Mouse (Mus musculus) heart, embryonic 16.5 days (tissue): ENCODE measurements around the gene Hck. TPM values are rescaled to one million over a fixed set of nuclear protein-coding genes. Genes with fewer than 3 reads are reported as not detected.

ENCODE experiments used
- ATAC-seq: fragments of 200-750 bp; cut with Nextera tagmentation; replicated peaks from 2 replicates; pipeline ENCODE4 v1.8.0; 2017; ENCODE audit warnings: moderate number of reproducible peaks; ENCODE audit not compliant: insufficient read depth, low FRiP score; ENCODE audit errors: extremely low read depth
- H3K27ac ChIP-seq: fragments of 300-500 bp; sonication (generic); 2 replicates; pipeline ENCODE4 v1.5.1; 2014; ENCODE audit warnings: mild to moderate bottlenecking, low read length, control low read depth, moderate library complexity
- H3K27me3 ChIP-seq: fragments of 300-500 bp; sonication (generic); 2 replicates; pipeline ENCODE4 v1.6.1; 2014; ENCODE audit warnings: low read length, mixed read lengths; ENCODE audit not compliant: control insufficient read depth, insufficient read depth
- H3K36me3 ChIP-seq: fragments of 300-500 bp; sonication (generic); 2 replicates; pipeline ENCODE4 v1.6.1; 2014; ENCODE audit not compliant: control insufficient read depth, insufficient read depth
- H3K4me1 ChIP-seq: fragments of 300-500 bp; sonication (generic); 2 replicates; pipeline ENCODE4 v1.6.1; 2014; ENCODE audit warnings: low read length, mixed read lengths; ENCODE audit not compliant: control insufficient read depth, insufficient read depth
- H3K4me2 ChIP-seq: fragments of 300-500 bp; sonication (generic); 2 replicates; pipeline ENCODE4 v1.6.1; 2014; ENCODE audit warnings: low read depth, mild to moderate bottlenecking, control low read depth, low read length
- H3K4me3 ChIP-seq: fragments of 300-500 bp; sonication (generic); 2 replicates; pipeline ENCODE4 v1.5.1; 2014; ENCODE audit warnings: mild to moderate bottlenecking, control low read depth, low read length
- H3K9ac ChIP-seq: fragments of 300-500 bp; sonication (generic); 2 replicates; pipeline ENCODE4 v1.6.1; 2014; ENCODE audit warnings: low read length, control low read depth
- H3K9me3 ChIP-seq: fragments of 300-500 bp; sonication (generic); replicated peaks from 2 replicates; pipeline ENCODE4 v1.6.1; 2016; ENCODE audit warnings: low read length; ENCODE audit not compliant: control insufficient read depth
- WGBS: fragments of 180-500 bp; shearing (Covaris S2); extraction: QIAGEN DNeasy Blood & Tissue Kit; methylation state at CpG from one replicate; pipeline ENCODE4 v1.1.7; 2014; 5-methylcytosine and 5-hydroxymethylcytosine counted together
- polyA plus RNA-seq: library from polyadenylated mRNA; unstranded; fragments of >200 nt; fragmentation: Nextera tagmentation; extraction: Ambion mirVana; gene quantifications from 2 replicates; pipeline ENCODE4 v1.2.1, GENCODE M21; 2015

The Hck gene
- polyA plus RNA-seq, result 2.9 and 3.1 TPM in 2 replicates

- Histone ChIP-seq H3K4me1 (peaks cover 7% of the 10 kb centered on the region; the same call in 1 of the 2 replicates), H3K4me2 (peak within 1 kb of the TSS; percentile 72), H3K27me3 (peaks cover 45% of the 10 kb centered on the region), H3K4me3 (peak within 1 kb of the TSS; percentile 40), H3K9ac (peak within 1 kb of the TSS; percentile 2; the same call in 1 of the 2 replicates), H3K36me3 (no peaks in the 10 kb centered on the region), H3K27ac (no peak within 1 kb of the TSS), H3K9me3 (no peaks in the 10 kb centered on the region)
- WGBS, result 4% methylated on average over 52 of the region's 52 CpGs
- peak; percentile 28 for ATAC-seq
These were observed at the start of gene Hck for GRCm38 (mm10) chr2:153108313-153109264. Gene Hck, plus strand, starts transcription at chr2:153108468.

GRCm38 (mm10) chr2:153060216-153060615 lies 48.1 kb upstream of the Hck start:
- ATAC-seq, result no peak
- Histone ChIP-seq H3K36me3 (no peaks in the 10 kb centered on the region), H3K9ac (no peak overlapping the region), H3K27ac (no peak overlapping the region), H3K9me3 (no peaks in the 10 kb centered on the region), H3K27me3 (peaks cover 4% of the 10 kb centered on the region; the same call in 1 of the 2 replicates), H3K4me2 (no peak overlapping the region), H3K4me1 (no peaks in the 10 kb centered on the region), H3K4me3 (no peak overlapping the region)
- 81% methylated on average over 7 of the region's 7 CpGs for WGBS

GRCm38 (mm10) chr2:153063394-153063793 lies 44.9 kb upstream of the Hck start:
- no peaks in the 10 kb centered on the region for H3K36me3 ChIP-seq

GRCm38 (mm10) chr2:153064190-153064970 lies 43.9 kb upstream of the Hck start:
- no peak overlapping the region for H3K4me3 ChIP-seq
- no peaks in the 10 kb centered on the region for H3K9me3 ChIP-seq
- H3K36me3 ChIP-seq, result no peaks in the 10 kb centered on the region
- no peak overlapping the region for H3K9ac ChIP-seq
- WGBS, result 57% methylated on average over 9 of the region's 9 CpGs
- no peak for ATAC-seq
- peak overlapping the region; percentile 23; the same call in 1 of the 2 replicates for H3K27ac ChIP-seq
- H3K27me3 ChIP-seq, result peaks cover 18% of the 10 kb centered on the region
- 0 out of 2 replicates have a peak overlapping the region, but pooled peaks have one; percentile 29 for H3K4me2 ChIP-seq
- H3K4me1 ChIP-seq, result no peaks in the 10 kb centered on the region

More at GRCm38 (mm10) chr2:153063394-153063793, 44.9 kb upstream of the Hck start:
- Histone ChIP-seq H3K4me1 (no peaks in the 10 kb centered on the region), H3K27me3 (peaks cover 12% of the 10 kb centered on the region), H3K27ac (no peak overlapping the region), H3K9me3 (no peaks in the 10 kb centered on the region), H3K9ac (no peak overlapping the region), H3K4me3 (no peak overlapping the region), H3K4me2 (no peak overlapping the region)
- WGBS, result 47% methylated on average over 3 of the region's 3 CpGs
- ATAC-seq, result no peak

GRCm38 (mm10) chr2:153065747-153066508 lies 42.3 kb upstream of the Hck start, which contains the start of gene Ccm2l:
Gene Ccm2l, plus strand, starts transcription at chr2:153065955.
- H3K9ac ChIP-seq, result peak within 1 kb of the TSS; percentile 53
- H3K27ac ChIP-seq, result peak within 1 kb of the TSS; percentile 78
- ATAC-seq, result peak; percentile 71; the same call in 1 of the 2 replicates
- no peaks in the 10 kb centered on the region for H3K4me1 ChIP-seq
- H3K36me3 ChIP-seq, result no peaks in the 10 kb centered on the region
- no peaks in the 10 kb centered on the region for H3K9me3 ChIP-seq
- peak within 1 kb of the TSS; percentile 39 for H3K4me2 ChIP-seq
- peaks cover 32% of the 10 kb centered on the region for H3K27me3 ChIP-seq
- 42% methylated on average over 12 of the region's 12 CpGs for WGBS
- peak within 1 kb of the TSS; percentile 42 for H3K4me3 ChIP-seq

GRCm38 (mm10) chr2:153066991-153067390 lies 41.3 kb upstream of the Hck start:
- Histone ChIP-seq H3K27ac (no peak overlapping the region), H3K9me3 (no peaks in the 10 kb centered on the region), H3K4me2 (peak overlapping the region; percentile 39), H3K4me1 (peaks cover 3% of the 10 kb centered on the region; the same call in 1 of the 2 replicates), H3K4me3 (peak overlapping the region; percentile 42), H3K36me3 (no peaks in the 10 kb centered on the region), H3K9ac (no peak overlapping the region), H3K27me3 (peaks cover 37% of the 10 kb centered on the region)
- WGBS, result 47% methylated on average over 6 of the region's 6 CpGs
- no peak for ATAC-seq

- WGBS, result 24% methylated on average over 23 of the region's 23 CpGs
- Histone ChIP-seq H3K27ac (no peak overlapping the region), H3K27me3 (peaks cover 55% of the 10 kb centered on the region), H3K4me1 (peaks cover 3% of the 10 kb centered on the region; the same call in 1 of the 2 replicates), H3K4me3 (no peak overlapping the region), H3K36me3 (no peaks in the 10 kb centered on the region), H3K9ac (no peak overlapping the region), H3K9me3 (no peaks in the 10 kb centered on the region), H3K4me2 (no peak overlapping the region)
- no peak for ATAC-seq
These were observed 37.3 kb upstream of the Hck start for GRCm38 (mm10) chr2:153070762-153071490.
